Mouse (Mus musculus) lung, adult 18-20 months (tissue): Measurements from ENCODE around the gene Neurl1a.
A peak's percentile ranks its signal among the peaks of the same experiment; 100 is the strongest.

Source experiments
- DNase-seq, 2 experiments: peaks; one replicate each; pipeline ENCODE4 v3.0.0; 2022; ENCODE audit warnings: mixed read lengths in 2 of 2

Gene Neurl1a

GRCm38 (mm10) chr19:47216766-47217165, 38.1 kb downstream of the Neurl1a start:
- no peak for DNase-seq

- DNase-seq = peak in 1 of 2 experiments; percentile 25
Measured at GRCm38 (mm10) chr19:47219622-47220021, 41.0 kb downstream of the Neurl1a start.

- no peak for DNase-seq
Measured at GRCm38 (mm10) chr19:47220232-47220631, 41.6 kb downstream of the Neurl1a start.

GRCm38 (mm10) chr19:47221006-47221405, 42.4 kb downstream of the Neurl1a start:
- no peak for DNase-seq

- no peak for DNase-seq
Measured at GRCm38 (mm10) chr19:47221500-47222153, 43.0 kb downstream of the Neurl1a start.

GRCm38 (mm10) chr19:47222154-47222840, 43.7 kb downstream of the Neurl1a start:
- no peak for DNase-seq

- no peak for DNase-seq
Measured at GRCm38 (mm10) chr19:47222841-47223557, 44.4 kb downstream of the Neurl1a start.

GRCm38 (mm10) chr19:47224743-47225142, 46.1 kb downstream of the Neurl1a start:
- DNase-seq = peak; percentile 38 to 53

- DNase-seq = no peak
Measured at GRCm38 (mm10) chr19:47225791-47226190, 47.2 kb downstream of the Neurl1a start.

- peak; percentile 58 to 66 for DNase-seq
Measured at GRCm38 (mm10) chr19:47228725-47229252, 50.2 kb downstream of the Neurl1a start.

- no peak for DNase-seq
Measured at GRCm38 (mm10) chr19:47229461-47229860, 50.8 kb downstream of the Neurl1a start.

GRCm38 (mm10) chr19:47230082-47230481, 51.5 kb downstream of the Neurl1a start:
- no peak for DNase-seq

GRCm38 (mm10) chr19:47230682-47231081, 52.1 kb downstream of the Neurl1a start:
- no peak for DNase-seq

- no peak for DNase-seq
Measured at GRCm38 (mm10) chr19:47231389-47231788, 52.8 kb downstream of the Neurl1a start.

GRCm38 (mm10) chr19:47232077-47232865, 53.7 kb downstream of the Neurl1a start:
- no peak for DNase-seq

GRCm38 (mm10) chr19:47233087-47233486, 54.5 kb downstream of the Neurl1a start:
- no peak for DNase-seq

GRCm38 (mm10) chr19:47240076-47240475, 61.5 kb downstream of the Neurl1a start:
- no peak for DNase-seq

GRCm38 (mm10) chr19:47240957-47241356, 62.3 kb downstream of the Neurl1a start:
- DNase-seq = no peak

GRCm38 (mm10) chr19:47242227-47242626, 63.6 kb downstream of the Neurl1a start:
- no peak for DNase-seq

GRCm38 (mm10) chr19:47245512-47245911, 66.9 kb downstream of the Neurl1a start:
- DNase-seq = no peak

GRCm38 (mm10) chr19:47247791-47248190, 69.2 kb downstream of the Neurl1a start:
- peak; percentile 55 to 65 for DNase-seq

- no peak for DNase-seq
Measured at GRCm38 (mm10) chr19:47248296-47248695, 69.7 kb downstream of the Neurl1a start.
